8 mouse cellular contexts compared by ENCODE assay signal in the genomic region with DNA sequence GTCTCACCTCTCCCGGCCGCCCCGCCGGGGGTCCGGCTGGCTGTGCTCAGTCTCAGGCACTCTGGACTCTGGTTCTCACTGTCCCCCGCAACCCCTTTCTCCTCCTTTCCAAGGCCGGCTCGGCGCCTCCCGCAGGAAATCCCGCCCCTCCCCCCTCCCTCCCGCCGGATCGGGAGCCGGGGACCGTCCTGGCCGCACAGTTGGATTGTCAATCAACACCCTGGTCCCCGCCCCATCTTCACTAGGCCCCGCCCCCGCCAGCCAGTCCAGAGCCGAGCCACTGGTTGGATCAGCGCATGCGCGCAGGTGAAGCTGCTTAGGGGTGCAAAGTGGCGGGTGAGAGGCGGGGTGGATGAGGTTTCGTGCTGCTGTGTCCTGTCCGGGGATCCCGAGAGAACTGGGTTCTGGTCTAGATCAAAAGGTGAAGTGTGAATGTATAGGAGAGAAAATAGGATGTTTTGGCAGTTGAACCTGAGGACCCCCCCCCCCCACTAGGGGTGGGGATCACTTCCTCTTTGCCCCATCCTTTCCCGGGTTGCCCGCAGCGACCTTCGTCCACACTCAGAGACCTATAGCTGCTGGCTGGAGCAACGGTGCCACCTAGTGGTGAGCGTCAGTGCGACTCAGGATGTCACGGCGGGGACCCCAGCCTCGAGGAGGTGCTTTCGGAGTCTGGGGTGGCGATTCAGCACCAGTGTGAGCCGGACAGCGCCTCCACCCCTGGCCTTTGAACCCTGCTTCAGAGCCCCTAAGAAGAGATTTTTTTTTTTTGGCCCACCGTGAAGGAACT. TPM values are rescaled to one million over a fixed set of nuclear protein-coding genes. Genes with fewer than 3 reads are reported as not detected.
DNase-seq lines count a peak whose midpoint lies in the region; ATAC-seq and TF ChIP-seq lines count a peak whose summit lies in the region.

Gene Caskin2 (minus strand): TSS at position 133 of the 790 bp plus-strand sequence.

- no peaks in the 10 kb centered on the region for H3K36me3 ChIP-seq in C2C12 (ENCODE audit: control insufficient read depth, insufficient read depth)
- H3K36me3 ChIP-seq in erythroblast, embryonic 14.5 days (ENCODE audit: control insufficient read depth) = peaks cover 69% of the 10 kb centered on the region
- H3K36me3 ChIP-seq in heart, embryonic 12.5 days = peaks cover 43% of the 10 kb centered on the region
- H3K36me3 ChIP-seq in kidney, postnatal 0 days (ENCODE audit: insufficient read depth, low read length) = 0 out of 2 replicates have a peak, but pooled peaks cover 4% of the 10 kb centered on the region
- peaks cover 13% of the 10 kb centered on the region for H3K36me3 ChIP-seq in liver, embryonic 11.5 days (ENCODE audit: control insufficient read depth, insufficient read depth, low read length)
- H3K36me3 ChIP-seq in stomach, embryonic 14.5 days (ENCODE audit: control insufficient read depth, insufficient read depth, low read length) = peaks cover 10% of the 10 kb centered on the region; the same call in 1 of the 2 replicates

- H3K4me3 ChIP-seq in C2C12 (ENCODE audit: insufficient read depth, poor library complexity, severe bottlenecking) = peak within 1 kb of the TSS; percentile 69
- peak within 1 kb of the TSS; percentile 94 for H3K4me3 ChIP-seq in erythroblast, embryonic 14.5 days (replicated peaks)
- peak within 1 kb of the TSS; percentile 69 for H3K4me3 ChIP-seq in heart, embryonic 12.5 days
- H3K4me3 ChIP-seq in kidney, postnatal 0 days (replicated peaks; ENCODE audit: low read depth, low read length) = peak within 1 kb of the TSS; percentile 79
- peak within 1 kb of the TSS; percentile 96 for H3K4me3 ChIP-seq in liver, embryonic 11.5 days (ENCODE audit: low read depth, low read length)
- peak within 1 kb of the TSS; percentile 92 for H3K4me3 ChIP-seq in stomach, embryonic 14.5 days (ENCODE audit: low read depth, low read length)

- peak; percentile 89 for ATAC-seq in heart, embryonic 12.5 days (ENCODE audit: insufficient number of reproducible peaks, low FRiP score)
- ATAC-seq in kidney, postnatal 0 days (replicated peaks; ENCODE audit: low FRiP score, low read depth) = peak; percentile 89
- ATAC-seq in liver, embryonic 11.5 days (replicated peaks; ENCODE audit: low FRiP score) = peak; percentile 89
- peak; percentile 90 for ATAC-seq in stomach, embryonic 14.5 days (ENCODE audit: insufficient number of reproducible peaks, insufficient read depth, low FRiP score, low read depth)

- H3K27me3 ChIP-seq in C2C12 (ENCODE audit: control insufficient read depth, insufficient read depth, insufficient read length) = no peaks in the 10 kb centered on the region
- peaks cover 3% of the 10 kb centered on the region for H3K27me3 ChIP-seq in erythroblast, embryonic 14.5 days (ENCODE audit: control insufficient read depth)
- no peaks in the 10 kb centered on the region for H3K27me3 ChIP-seq in heart, embryonic 12.5 days (replicated peaks)
- no peaks in the 10 kb centered on the region for H3K27me3 ChIP-seq in kidney, postnatal 0 days (ENCODE audit: insufficient read depth, low read length)
- no peaks in the 10 kb centered on the region for H3K27me3 ChIP-seq in liver, embryonic 11.5 days (replicated peaks; ENCODE audit: control insufficient read depth, insufficient read depth, low read length)
- H3K27me3 ChIP-seq in stomach, embryonic 14.5 days (ENCODE audit: control insufficient read depth, insufficient read depth, low read length) = no peaks in the 10 kb centered on the region

- H3K4me2 ChIP-seq in heart, embryonic 12.5 days = peak within 1 kb of the TSS; percentile 86
- peak within 1 kb of the TSS; percentile 93 for H3K4me2 ChIP-seq in kidney, postnatal 0 days (ENCODE audit: low read length)
- peak within 1 kb of the TSS; percentile 68 for H3K4me2 ChIP-seq in liver, embryonic 11.5 days
- peak within 1 kb of the TSS; percentile 94 for H3K4me2 ChIP-seq in stomach, embryonic 14.5 days (replicated peaks; ENCODE audit: low read depth, low read length)

- H3K79me2 ChIP-seq in C2C12 (ENCODE audit: control insufficient read depth, insufficient read depth) = peaks cover 8% of the 10 kb centered on the region

- peaks cover 71% of the 10 kb centered on the region for H3K4me1 ChIP-seq in erythroblast, embryonic 14.5 days (ENCODE audit: control insufficient read depth)
- peaks cover 51% of the 10 kb centered on the region for H3K4me1 ChIP-seq in heart, embryonic 12.5 days (replicated peaks)
- H3K4me1 ChIP-seq in kidney, postnatal 0 days (replicated peaks; ENCODE audit: insufficient read depth, low read length) = peaks cover 46% of the 10 kb centered on the region
- H3K4me1 ChIP-seq in liver, embryonic 11.5 days (replicated peaks; ENCODE audit: control insufficient read depth, insufficient read depth, low read length) = peaks cover 39% of the 10 kb centered on the region
- peaks cover 44% of the 10 kb centered on the region for H3K4me1 ChIP-seq in stomach, embryonic 14.5 days (ENCODE audit: control insufficient read depth, insufficient read depth, low read length)

- peak; percentile 98 for DNase-seq in brain, embryonic 14.5 days (ENCODE audit: low read depth)
- peak; percentile 98 for DNase-seq in kidney, postnatal 0 days (ENCODE audit: low spot score)
- peak; percentile 99 for DNase-seq in liver, embryonic 11.5 days (ENCODE audit: low spot score)
- DNase-seq in naive thymus-derived CD4-positive, alpha-beta T cell, adult 2 months (ENCODE audit: low read depth) = peak; percentile 98

- peak within 1 kb of the TSS; percentile 96 for H3K9ac ChIP-seq in heart, embryonic 12.5 days
- peak within 1 kb of the TSS; percentile 75 for H3K9ac ChIP-seq in kidney, postnatal 0 days (ENCODE audit: low read depth, low read length)
- H3K9ac ChIP-seq in liver, embryonic 11.5 days (ENCODE audit: low read depth, low read length) = peak within 1 kb of the TSS; percentile 85
- H3K9ac ChIP-seq in stomach, embryonic 14.5 days (replicated peaks; ENCODE audit: low read depth, low read length) = peak within 1 kb of the TSS; percentile 66

- peak within 1 kb of the TSS; percentile 91 for H3K27ac ChIP-seq in heart, embryonic 12.5 days (ENCODE audit: poor library complexity, severe bottlenecking)
- peak within 1 kb of the TSS; percentile 79 for H3K27ac ChIP-seq in kidney, postnatal 0 days
- H3K27ac ChIP-seq in liver, embryonic 11.5 days (ENCODE audit: low read depth, low read length) = peak within 1 kb of the TSS; percentile 10
- H3K27ac ChIP-seq in stomach, embryonic 14.5 days (ENCODE audit: low read length) = peak within 1 kb of the TSS; percentile 74; the same call in 1 of the 2 replicates

- peak; percentile 93 for TF ChIP-seq CTCF in C2C12 (IDR thresholded peaks at IDR 0.05; ENCODE audit: control insufficient read depth, insufficient read depth, insufficient read length)
- peak; percentile 95 for TF ChIP-seq CTCF in brain, embryonic 14.5 days (IDR thresholded peaks at IDR 0.05; ENCODE audit: borderline replicate concordance, extremely low read depth, insufficient read depth, insufficient read length)
- TF ChIP-seq CTCF in kidney, postnatal 0 days (IDR thresholded peaks at IDR 0.05; ENCODE audit: low read depth) = peak; percentile 99

- H3ac ChIP-seq in C2C12 (ENCODE audit: control insufficient read depth, insufficient read length, low read depth) = peak within 1 kb of the TSS; percentile 92

- peaks cover 3% of the 10 kb centered on the region for H3K79me3 ChIP-seq in C2C12 (ENCODE audit: low read depth)

- WGBS in heart, embryonic 12.5 days = under 1% methylated on average over 44 of the region's 44 CpGs
- WGBS in kidney, postnatal 0 days = under 1% methylated on average over 42 of the region's 44 CpGs
- 0% methylated on average over 41 of the region's 44 CpGs for WGBS in liver, embryonic 11.5 days
- WGBS in stomach, embryonic 14.5 days = under 1% methylated on average over 43 of the region's 44 CpGs

- no peaks in the 10 kb centered on the region for H3K9me3 ChIP-seq in erythroblast, embryonic 14.5 days (ENCODE audit: control insufficient read depth, low read length)
- no peaks in the 10 kb centered on the region for H3K9me3 ChIP-seq in heart, embryonic 12.5 days (replicated peaks)
- H3K9me3 ChIP-seq in kidney, postnatal 0 days (replicated peaks; ENCODE audit: low read length) = no peaks in the 10 kb centered on the region
- H3K9me3 ChIP-seq in liver, embryonic 11.5 days (ENCODE audit: control insufficient read depth, low read length) = no peaks in the 10 kb centered on the region
- no peaks in the 10 kb centered on the region for H3K9me3 ChIP-seq in stomach, embryonic 14.5 days (ENCODE audit: control insufficient read depth, low read depth, low read length)

- TF ChIP-seq POLR2A in brain, embryonic 14.5 days (IDR thresholded peaks at IDR 0.05; ENCODE audit: borderline replicate concordance, extremely low read depth, insufficient read depth, insufficient read length, poor library complexity, severe bottlenecking) = no peak; the same call in 1 of the 2 replicates

TF ChIP-seq in C2C12, 6 proteins besides CTCF, POLR2A, EP300 and RAD21:
- peak; percentile 59 for TF ChIP-seq MAX (IDR thresholded peaks at IDR 0.05)
- TF ChIP-seq MYOG (IDR thresholded peaks at IDR 0.05; ENCODE audit: control insufficient read depth, extremely low read depth, insufficient read length) = no peak

RNA-seq across cellular contexts. Expression of gene Caskin2, which starts in this region (rescaled TPM):
- 7.3 TPM for polyA plus RNA-seq in C2C12 (2012; fragmentation: generic; extraction: Trizol)
- polyA plus RNA-seq in brain, embryonic 14.5 days (2012; rRNA removed) = 24.7 and 24.8 TPM in 2 replicates
- 10.9 and 12.1 TPM in 2 replicates for polyA plus RNA-seq in erythroblast, embryonic 14.5 days (2012)
- polyA plus RNA-seq in heart, embryonic 12.5 days (2016; fragmentation: Nextera tagmentation; extraction: Ambion mirVana) = 23.5 and 25.3 TPM in 2 replicates
- 14.2 and 14.4 TPM in 2 replicates for polyA plus RNA-seq in kidney, postnatal 0 days (2015; fragmentation: Nextera tagmentation; extraction: Ambion mirVana)
- polyA plus RNA-seq in liver, embryonic 11.5 days (2014; fragmentation: Nextera tagmentation; extraction: Ambion mirVana) = 13.5 and 14.0 TPM in 2 replicates
- polyA plus RNA-seq in stomach, embryonic 14.5 days (2014; fragmentation: Nextera tagmentation; extraction: Ambion mirVana) = 14.3 and 15.3 TPM in 2 replicates

Comparison
In these comparisons a context has a peak if more than half of its experiments do, and no peak if none do; other contexts are left out.
1. Peak in every context shown above with its lines: DNase-seq, ATAC-seq, H3K4me3 ChIP-seq and H3K27ac ChIP-seq.
2. H3K27ac ChIP-seq: peak in every context shown above with its lines; median percentile 91 in heart, embryonic 12.5 days; 79 in kidney, postnatal 0 days; 74 in stomach, embryonic 14.5 days; 10 in liver, embryonic 11.5 days.